ENCODE assay signal across 16 mouse cellular contexts in genomic region chr6:66464540-66464939, GRCm38 (mm10).
A peak's percentile ranks its signal among the peaks of the same experiment; 100 is the strongest.
DNase-seq lines count a peak whose midpoint lies in the region; ATAC-seq lines count a peak whose summit lies in the region.
"Had no signal": no experiment of that assay in that cellular context is flagged by ENCODE, and none has a peak within 500 bp of the region (broad histone marks: within the 10 kb centered on the region; RNA-seq: fewer than 3 reads in every experiment).

No protein-coding gene starts in this region.

- H3K9ac ChIP-seq in midbrain, embryonic 16.5 days (ENCODE audit: low read depth, low read length): no peak overlapping the region
- no peak overlapping the region for H3K9ac ChIP-seq in forebrain, embryonic 14.5 days (ENCODE audit: low read length)
- no peak overlapping the region for H3K9ac ChIP-seq in neural tube, embryonic 14.5 days (replicated peaks; ENCODE audit: low read depth, low read length)
- H3K9ac ChIP-seq: liver, embryonic 13.5 days had no signal

- DNase-seq in midbrain, embryonic 10.5 days (ENCODE audit: low spot score): peak; percentile 15
- DNase-seq in R1 (ENCODE audit: low read depth, low spot score): peak; percentile 70
- DNase-seq in forebrain, embryonic 14.5 days (ENCODE audit: low spot score): peak; percentile 41
- DNase-seq in urinary bladder, postnatal 25 days (ENCODE audit: low spot score): no peak
- DNase-seq in cerebellum, postnatal 4 days (ENCODE audit: low spot score in 2 of 2): no peak
- DNase-seq: cerebellum, postnatal 25 days; gastrocnemius, postnatal 14 days; kidney, adult 9 months; layer of hippocampus, postnatal 36 days; liver, embryonic 13.5 days; retina, postnatal 1 day; spleen, adult 18-20 months; thymus, postnatal 25 days had no signal

- H3K27ac ChIP-seq in midbrain, embryonic 10.5 days (replicated peaks): peak overlapping the region; percentile 77
- H3K27ac ChIP-seq in midbrain, embryonic 16.5 days (ENCODE audit: low read length): no peak overlapping the region
- H3K27ac ChIP-seq in forebrain, embryonic 14.5 days (ENCODE audit: low read depth, low read length): no peak overlapping the region
- no peak overlapping the region for H3K27ac ChIP-seq in neural tube, embryonic 14.5 days (ENCODE audit: low read depth, low read length)
- H3K27ac ChIP-seq: liver, embryonic 13.5 days had no signal

- H3K4me2 ChIP-seq in midbrain, embryonic 16.5 days (ENCODE audit: low read length): no peak overlapping the region
- no peak overlapping the region for H3K4me2 ChIP-seq in forebrain, embryonic 14.5 days (ENCODE audit: low read length)
- no peak overlapping the region for H3K4me2 ChIP-seq in neural tube, embryonic 14.5 days (ENCODE audit: low read depth, low read length)
- H3K4me2 ChIP-seq: liver, embryonic 13.5 days had no signal

- H3K36me3 ChIP-seq in midbrain, embryonic 10.5 days: no peaks in the 10 kb centered on the region
- no peaks in the 10 kb centered on the region for H3K36me3 ChIP-seq in midbrain, embryonic 16.5 days (ENCODE audit: control insufficient read depth, insufficient read depth, low read length)
- H3K36me3 ChIP-seq in forebrain, embryonic 14.5 days (ENCODE audit: control insufficient read depth, insufficient read depth, low read length): no peaks in the 10 kb centered on the region
- H3K36me3 ChIP-seq in neural tube, embryonic 14.5 days (ENCODE audit: control insufficient read depth, insufficient read depth, low read length): no peaks in the 10 kb centered on the region
- H3K36me3 ChIP-seq: liver, embryonic 13.5 days had no signal

- no peaks in the 10 kb centered on the region for H3K9me3 ChIP-seq in midbrain, embryonic 10.5 days (replicated peaks)
- H3K9me3 ChIP-seq in midbrain, embryonic 16.5 days (replicated peaks; ENCODE audit: control insufficient read depth, low read length, poor library complexity, severe bottlenecking): no peaks in the 10 kb centered on the region
- no peaks in the 10 kb centered on the region for H3K9me3 ChIP-seq in forebrain, embryonic 14.5 days (replicated peaks; ENCODE audit: control insufficient read depth, low read length)
- H3K9me3 ChIP-seq in neural tube, embryonic 14.5 days (ENCODE audit: control insufficient read depth, low read length): no peaks in the 10 kb centered on the region
- H3K9me3 ChIP-seq: liver, embryonic 13.5 days had no signal

- H3K4me1 ChIP-seq in midbrain, embryonic 10.5 days: peaks cover 12% of the 10 kb centered on the region
- no peaks in the 10 kb centered on the region for H3K4me1 ChIP-seq in midbrain, embryonic 16.5 days (ENCODE audit: control insufficient read depth, insufficient read depth, low read length)
- no peaks in the 10 kb centered on the region for H3K4me1 ChIP-seq in forebrain, embryonic 14.5 days (ENCODE audit: control insufficient read depth, insufficient read depth, low read length)
- no peaks in the 10 kb centered on the region for H3K4me1 ChIP-seq in neural tube, embryonic 14.5 days (ENCODE audit: control insufficient read depth, insufficient read depth, low read length)
- H3K4me1 ChIP-seq: liver, embryonic 13.5 days had no signal

- no peak overlapping the region for H3K4me3 ChIP-seq in midbrain, embryonic 10.5 days
- H3K4me3 ChIP-seq in midbrain, embryonic 16.5 days (ENCODE audit: low read depth, low read length): no peak overlapping the region
- no peak overlapping the region for H3K4me3 ChIP-seq in forebrain, embryonic 14.5 days (ENCODE audit: low read depth, low read length)
- no peak overlapping the region for H3K4me3 ChIP-seq in neural tube, embryonic 14.5 days (ENCODE audit: low read depth, low read length)
- H3K4me3 ChIP-seq: liver, embryonic 13.5 days had no signal

- ATAC-seq in midbrain, embryonic 16.5 days: no peak
- ATAC-seq in forebrain, embryonic 14.5 days: peak; percentile 44; the same call in 1 of the 2 replicates
- peak; percentile 63; the same call in 1 of the 2 replicates for ATAC-seq in neural tube, embryonic 14.5 days (ENCODE audit: low read depth)
- ATAC-seq: inflammation-experienced regulatory T-cells, adult 6 months had no signal

- no peaks in the 10 kb centered on the region for H3K27me3 ChIP-seq in midbrain, embryonic 10.5 days (ENCODE audit: low read depth, poor library complexity, severe bottlenecking)
- H3K27me3 ChIP-seq in midbrain, embryonic 16.5 days (ENCODE audit: control insufficient read depth, insufficient read depth, low read depth, low read length): no peaks in the 10 kb centered on the region
- H3K27me3 ChIP-seq in forebrain, embryonic 14.5 days (replicated peaks; ENCODE audit: control insufficient read depth, insufficient read depth, low read length): no peaks in the 10 kb centered on the region
- H3K27me3 ChIP-seq in neural tube, embryonic 14.5 days (ENCODE audit: control insufficient read depth, insufficient read depth, low read length): no peaks in the 10 kb centered on the region
- H3K27me3 ChIP-seq: liver, embryonic 13.5 days had no signal

- WGBS in midbrain, embryonic 10.5 days: 43% methylated on average over 4 of the region's 5 CpGs
- 13% methylated on average over 4 of the region's 5 CpGs for WGBS in midbrain, embryonic 16.5 days
- 12% methylated on average over 4 of the region's 5 CpGs for WGBS in forebrain, embryonic 14.5 days
- 9% methylated on average over 4 of the region's 5 CpGs for WGBS in neural tube, embryonic 14.5 days

Comparison
In these comparisons a context has a peak if more than half of its experiments do, and no peak if none do; other contexts are left out.
1. DNase-seq: peak in midbrain, embryonic 10.5 days (single experiment), R1 (single experiment) and forebrain, embryonic 14.5 days (single experiment); none in urinary bladder, postnatal 25 days (single experiment) and cerebellum, postnatal 4 days (0 of 2).